Mouse (Mus musculus) embryo, embryonic 11.5 days (tissue): ENCODE results near the gene Dmd.

Source experiments
- DNase-seq: peaks from one replicate; pipeline ENCODE4 v3.0.0-alpha.2; 2012; ENCODE audit warnings: low read depth, low spot score

The Dmd gene

GRCm38 (mm10) chrX:84364981-84365380, 1416.3 kb downstream of the Dmd start:
- DNase-seq, result no peak

- DNase-seq, result no peak
These were observed 1486.9 kb downstream of the Dmd start for GRCm38 (mm10) chrX:84435608-84436007.

- no peak for DNase-seq
These were observed 1487.9 kb downstream of the Dmd start for GRCm38 (mm10) chrX:84436556-84436955.

- no peak for DNase-seq
These were observed 1494.3 kb downstream of the Dmd start for GRCm38 (mm10) chrX:84442996-84443395.

GRCm38 (mm10) chrX:84443985-84444384, 1495.3 kb downstream of the Dmd start:
- no peak for DNase-seq

- DNase-seq, result no peak
These were observed 1496.0 kb downstream of the Dmd start for GRCm38 (mm10) chrX:84444638-84445037.

GRCm38 (mm10) chrX:84454473-84454872, 1505.8 kb downstream of the Dmd start:
- no peak for DNase-seq

- no peak for DNase-seq
These were observed 1566.1 kb downstream of the Dmd start for GRCm38 (mm10) chrX:84514650-84515366.

- no peak for DNase-seq
These were observed 1603.3 kb downstream of the Dmd start for GRCm38 (mm10) chrX:84551995-84552394.

- no peak for DNase-seq
These were observed 1604.8 kb downstream of the Dmd start for GRCm38 (mm10) chrX:84553441-84553840.

- no peak for DNase-seq
These were observed 1649.8 kb downstream of the Dmd start for GRCm38 (mm10) chrX:84598476-84598875.

- DNase-seq, result no peak
These were observed 1691.8 kb downstream of the Dmd start for GRCm38 (mm10) chrX:84640446-84640845.

GRCm38 (mm10) chrX:84747683-84748082, 1799.0 kb downstream of the Dmd start:
- DNase-seq, result no peak

GRCm38 (mm10) chrX:84860012-84860647, 1911.5 kb downstream of the Dmd start:
- peak; percentile 32 for DNase-seq

GRCm38 (mm10) chrX:84873090-84873489, 1924.4 kb downstream of the Dmd start:
- no peak for DNase-seq

- DNase-seq, result no peak
These were observed 1929.5 kb downstream of the Dmd start for GRCm38 (mm10) chrX:84878125-84878524.

GRCm38 (mm10) chrX:84932715-84933473, 1984.2 kb downstream of the Dmd start:
- no peak for DNase-seq

- peak; percentile 24 for DNase-seq
These were observed 2011.9 kb downstream of the Dmd start for GRCm38 (mm10) chrX:84960557-84960956.

GRCm38 (mm10) chrX:84960972-84961371, 2012.3 kb downstream of the Dmd start:
- peak; percentile 5 for DNase-seq

GRCm38 (mm10) chrX:85008304-85008703, 2059.6 kb downstream of the Dmd start:
- DNase-seq, result no peak

- DNase-seq, result no peak
These were observed 2092.9 kb downstream of the Dmd start for GRCm38 (mm10) chrX:85041466-85042058.

- DNase-seq, result no peak
These were observed 2098.0 kb downstream of the Dmd start for GRCm38 (mm10) chrX:85046631-85047030.
